Mouse (Mus musculus): Measurements from ENCODE around the gene Aldoc. TPM values are rescaled to one million over a fixed set of nuclear protein-coding genes. Genes with fewer than 3 reads are reported as not detected.
A peak's percentile ranks its signal among the peaks of the same experiment; 100 is the strongest.

The Aldoc gene
- polyA plus RNA-seq, 1 experiment from 2014 or later: 152 TPM

DNA sequence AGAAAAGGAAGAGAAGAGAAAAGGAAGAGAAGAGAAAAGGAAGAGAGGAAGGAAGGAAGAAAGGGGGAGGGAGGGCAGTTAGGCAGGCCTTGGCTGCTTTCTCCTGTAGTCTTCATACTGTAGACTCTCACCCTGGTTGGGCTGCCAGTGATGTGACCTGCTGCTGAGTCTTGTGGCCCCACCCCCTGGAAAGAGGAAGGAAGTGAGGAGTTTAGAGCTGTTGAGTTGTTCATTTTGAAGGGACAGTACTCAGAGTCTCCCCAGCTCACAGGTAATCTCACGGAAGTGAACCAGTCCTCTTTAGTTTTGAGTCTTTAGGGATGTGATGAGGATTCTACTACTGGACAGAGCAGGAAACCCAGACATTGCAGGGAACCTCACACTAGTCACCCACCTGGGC is 30.3 kb downstream of the Aldoc start:
- H3K9ac ChIP-seq (replicated peaks; ENCODE audit: low read depth, low read length): no peak overlapping the region
- no peaks in the 10 kb centered on the region for H3K4me1 ChIP-seq (replicated peaks; ENCODE audit: control insufficient read depth, insufficient read depth, low read length)
- no peaks in the 10 kb centered on the region for H3K9me3 ChIP-seq (ENCODE audit: control insufficient read depth, low read length)
- H3K36me3 ChIP-seq (ENCODE audit: control insufficient read depth, insufficient read depth): no peaks in the 10 kb centered on the region
- ATAC-seq: no peak
- 93% methylated on average over 1 of the region's 1 CpGs for WGBS
- no peak overlapping the region for H3K27ac ChIP-seq (ENCODE audit: low read length)
- no peak overlapping the region for H3K4me3 ChIP-seq (replicated peaks; ENCODE audit: low read length)
- H3K4me2 ChIP-seq (ENCODE audit: low read length): no peak overlapping the region
- no peaks in the 10 kb centered on the region for H3K27me3 ChIP-seq (replicated peaks; ENCODE audit: control insufficient read depth, insufficient read depth, low read length)

DNA sequence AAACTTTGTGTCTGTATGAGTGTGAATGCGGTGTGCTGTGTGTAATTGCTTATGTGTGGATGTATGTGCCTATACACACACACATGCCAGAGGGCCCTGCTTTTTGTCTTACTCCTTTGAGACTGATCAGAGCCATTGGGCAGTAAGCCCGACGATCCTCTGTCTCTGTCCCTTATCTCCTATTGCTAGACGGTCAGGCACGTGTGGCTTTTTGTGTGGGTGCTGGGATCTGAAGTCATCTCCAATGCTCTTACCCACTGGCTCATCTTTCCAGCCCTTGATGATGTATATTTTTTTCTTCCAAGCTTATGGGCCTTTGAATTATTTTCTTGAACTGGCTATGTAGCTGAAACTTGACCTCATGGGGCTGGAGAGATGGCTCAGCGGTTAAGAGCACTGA is 32.1 kb downstream of the Aldoc start:
- Histone ChIP-seq H3K9ac (replicated peaks; ENCODE audit: low read depth, low read length) (no peak overlapping the region), H3K9me3 (ENCODE audit: control insufficient read depth, low read length) (no peaks in the 10 kb centered on the region), H3K27me3 (replicated peaks; ENCODE audit: control insufficient read depth, insufficient read depth, low read length) (no peaks in the 10 kb centered on the region), H3K4me1 (replicated peaks; ENCODE audit: control insufficient read depth, insufficient read depth, low read length) (no peaks in the 10 kb centered on the region; the same call in 1 of the 2 replicates), H3K4me2 (ENCODE audit: low read length) (no peak overlapping the region), H3K4me3 (replicated peaks; ENCODE audit: low read length) (no peak overlapping the region), H3K36me3 (ENCODE audit: control insufficient read depth, insufficient read depth) (no peaks in the 10 kb centered on the region), H3K27ac (ENCODE audit: low read length) (no peak overlapping the region)
- ATAC-seq: no peak
- WGBS: 90% methylated on average over 6 of the region's 6 CpGs

DNA sequence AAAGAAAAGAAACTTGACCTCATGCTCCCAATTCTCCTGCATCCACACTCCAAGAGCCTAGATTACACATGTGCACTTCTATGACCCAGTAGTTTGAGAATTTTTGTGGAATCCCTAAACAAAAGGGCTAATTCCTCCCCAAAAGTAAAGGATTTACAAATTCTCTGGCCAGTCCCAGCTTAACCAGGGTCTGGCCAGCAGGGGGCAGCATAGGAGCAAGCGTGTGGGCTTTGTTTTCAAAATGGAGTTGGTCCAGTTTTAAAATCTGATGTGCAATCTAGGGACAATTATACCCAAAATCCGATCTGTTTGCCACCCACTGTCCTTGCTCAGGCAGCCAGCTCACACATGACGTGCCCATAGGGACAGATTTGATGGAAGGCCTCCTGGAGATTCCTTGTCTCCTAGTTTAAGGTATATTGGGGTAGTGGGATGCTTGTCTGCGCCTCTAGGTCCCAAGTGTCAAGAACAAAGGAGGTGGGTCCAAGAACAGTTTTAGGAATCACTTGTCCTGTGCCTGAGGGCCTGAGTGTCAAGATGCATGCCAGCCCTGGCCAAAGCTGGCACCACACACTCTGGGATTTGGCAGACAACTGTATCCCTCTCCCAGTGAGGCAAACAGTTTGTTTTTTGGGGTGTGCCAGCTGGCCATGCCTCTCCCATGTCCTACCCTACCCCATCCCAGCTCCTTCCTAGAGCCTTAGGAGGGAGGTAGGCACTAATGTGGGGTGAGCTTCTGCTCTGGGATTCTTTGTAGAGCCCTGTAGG is 32.9 kb downstream of the Aldoc start:
- 30% methylated on average over 4 of the region's 4 CpGs for whole genome bisulfite sequencing

GRCm38 (mm10) chr11:78358330-78359007 is 35.7 kb downstream of the Aldoc start:
- Histone ChIP-seq H3K4me3 (replicated peaks; ENCODE audit: low read length) (no peak overlapping the region), H3K4me1 (replicated peaks; ENCODE audit: control insufficient read depth, insufficient read depth, low read length) (no peaks in the 10 kb centered on the region; the same call in 1 of the 2 replicates), H3K9ac (replicated peaks; ENCODE audit: low read depth, low read length) (no peak overlapping the region), H3K36me3 (ENCODE audit: control insufficient read depth, insufficient read depth) (no peaks in the 10 kb centered on the region), H3K9me3 (ENCODE audit: control insufficient read depth, low read length) (no peaks in the 10 kb centered on the region), H3K27ac (ENCODE audit: low read length) (no peak overlapping the region), H3K27me3 (replicated peaks; ENCODE audit: control insufficient read depth, insufficient read depth, low read length) (no peaks in the 10 kb centered on the region), H3K4me2 (ENCODE audit: low read length) (no peak overlapping the region)
- ATAC-seq: no peak
- 14% methylated on average over 22 of the region's 22 CpGs for WGBS

More for the DNA sequence above, 32.9 kb downstream of the Aldoc start:
- Histone ChIP-seq H3K9me3 (ENCODE audit: control insufficient read depth, low read length) (no peaks in the 10 kb centered on the region), H3K4me2 (ENCODE audit: low read length) (no peak overlapping the region), H3K27ac (ENCODE audit: low read length) (no peak overlapping the region), H3K4me1 (replicated peaks; ENCODE audit: control insufficient read depth, insufficient read depth, low read length) (no peaks in the 10 kb centered on the region; the same call in 1 of the 2 replicates), H3K4me3 (replicated peaks; ENCODE audit: low read length) (no peak overlapping the region), H3K27me3 (replicated peaks; ENCODE audit: control insufficient read depth, insufficient read depth, low read length) (no peaks in the 10 kb centered on the region), H3K36me3 (ENCODE audit: control insufficient read depth, insufficient read depth) (no peaks in the 10 kb centered on the region), H3K9ac (replicated peaks; ENCODE audit: low read depth, low read length) (no peak overlapping the region)
- peak; percentile 49; the same call in 1 of the 2 replicates for ATAC-seq

- Histone ChIP-seq H3K9ac (replicated peaks; ENCODE audit: low read depth, low read length) (0 out of 2 replicates have a peak overlapping the region, but pooled peaks have one; percentile 26), H3K27ac (ENCODE audit: low read length) (no peak overlapping the region), H3K4me3 (replicated peaks; ENCODE audit: low read length) (peak overlapping the region; percentile 26), H3K36me3 (ENCODE audit: control insufficient read depth, insufficient read depth) (no peaks in the 10 kb centered on the region), H3K9me3 (ENCODE audit: control insufficient read depth, low read length) (no peaks in the 10 kb centered on the region), H3K27me3 (replicated peaks; ENCODE audit: control insufficient read depth, insufficient read depth, low read length) (no peaks in the 10 kb centered on the region), H3K4me2 (ENCODE audit: low read length) (peak overlapping the region; percentile 49), H3K4me1 (replicated peaks; ENCODE audit: control insufficient read depth, insufficient read depth, low read length) (no peaks in the 10 kb centered on the region; the same call in 1 of the 2 replicates)
- ATAC-seq: peak; percentile 66
- WGBS: 14% methylated on average over 13 of the region's 13 CpGs
Observed at GRCm38 (mm10) chr11:78360125-78360788, 37.5 kb downstream of the Aldoc start.

DNA sequence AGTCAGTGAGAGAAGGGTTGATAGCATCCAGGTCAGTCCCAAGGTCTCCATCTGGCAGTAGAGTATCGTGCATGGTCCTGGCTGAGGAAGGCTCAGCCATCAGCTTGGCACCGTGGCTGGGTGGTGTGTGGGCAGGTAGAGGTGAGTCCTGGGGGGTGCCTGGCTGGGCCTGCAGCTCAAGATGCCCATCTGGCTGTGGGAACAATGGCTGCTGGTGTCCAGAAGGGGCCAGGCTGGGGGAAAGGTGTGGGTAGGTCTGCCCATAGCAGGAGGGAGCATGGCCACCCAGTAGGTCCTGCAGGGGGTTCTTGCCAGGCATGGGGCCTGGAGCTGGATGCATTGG is 38.0 kb downstream of the Aldoc start:
- Histone ChIP-seq H3K27me3 (replicated peaks; ENCODE audit: control insufficient read depth, insufficient read depth, low read length) (no peaks in the 10 kb centered on the region), H3K27ac (ENCODE audit: low read length) (no peak overlapping the region), H3K4me2 (ENCODE audit: low read length) (no peak overlapping the region), H3K36me3 (ENCODE audit: control insufficient read depth, insufficient read depth) (no peaks in the 10 kb centered on the region), H3K9me3 (ENCODE audit: control insufficient read depth, low read length) (no peaks in the 10 kb centered on the region), H3K4me1 (replicated peaks; ENCODE audit: control insufficient read depth, insufficient read depth, low read length) (no peaks in the 10 kb centered on the region; the same call in 1 of the 2 replicates), H3K9ac (replicated peaks; ENCODE audit: low read depth, low read length) (no peak overlapping the region), H3K4me3 (replicated peaks; ENCODE audit: low read length) (no peak overlapping the region)
- 57% methylated on average over 2 of the region's 2 CpGs for WGBS
- 0 out of 2 replicates have a peak, but pooled peaks have one; percentile 15 for ATAC-seq

DNA sequence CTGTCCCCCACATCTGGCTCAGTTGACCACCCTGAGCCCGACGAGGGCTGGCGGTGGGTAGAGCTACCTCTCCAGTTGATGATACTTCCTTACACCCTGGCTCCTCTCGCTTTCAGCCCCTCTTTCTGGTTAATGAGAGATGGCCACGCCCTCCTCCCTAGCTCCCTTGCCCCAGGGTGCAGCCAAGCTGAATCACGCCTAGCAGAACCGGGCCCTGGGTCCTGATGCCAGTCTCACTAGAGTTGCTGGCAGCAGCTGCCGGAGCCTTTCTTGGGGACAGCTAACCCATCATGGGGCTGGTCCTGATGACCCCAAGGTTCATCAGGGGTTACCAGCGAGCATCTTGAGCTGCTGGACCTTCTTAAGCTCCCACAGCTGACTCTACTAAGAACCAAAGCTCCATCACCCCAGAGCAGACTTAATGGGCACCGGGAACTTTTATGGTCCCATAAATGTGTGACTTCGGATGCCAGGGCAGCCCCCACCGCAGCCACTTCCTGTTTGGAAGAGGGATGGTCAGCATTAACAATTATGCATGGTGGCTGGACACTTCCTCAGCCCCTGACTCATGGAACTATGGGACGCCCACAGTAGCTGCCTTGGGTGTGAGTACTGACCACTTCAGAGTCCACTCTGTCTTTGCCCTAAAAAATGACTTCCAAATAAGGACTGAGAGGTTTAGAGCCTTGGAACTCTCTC is 40.7 kb downstream of the Aldoc start:
- no peak overlapping the region for H3K4me3 ChIP-seq (replicated peaks; ENCODE audit: low read length)
- H3K4me2 ChIP-seq (ENCODE audit: low read length): no peak overlapping the region
- no peak overlapping the region for H3K9ac ChIP-seq (replicated peaks; ENCODE audit: low read depth, low read length)
- no peaks in the 10 kb centered on the region for H3K36me3 ChIP-seq (ENCODE audit: control insufficient read depth, insufficient read depth)
- 78% methylated on average over 13 of the region's 13 CpGs for WGBS
- no peak for ATAC-seq
- H3K4me1 ChIP-seq (replicated peaks; ENCODE audit: control insufficient read depth, insufficient read depth, low read length): no peaks in the 10 kb centered on the region; the same call in 1 of the 2 replicates
- H3K27ac ChIP-seq (ENCODE audit: low read length): no peak overlapping the region
- H3K27me3 ChIP-seq (replicated peaks; ENCODE audit: control insufficient read depth, insufficient read depth, low read length): no peaks in the 10 kb centered on the region
- H3K9me3 ChIP-seq (ENCODE audit: control insufficient read depth, low read length): no peaks in the 10 kb centered on the region

DNA sequence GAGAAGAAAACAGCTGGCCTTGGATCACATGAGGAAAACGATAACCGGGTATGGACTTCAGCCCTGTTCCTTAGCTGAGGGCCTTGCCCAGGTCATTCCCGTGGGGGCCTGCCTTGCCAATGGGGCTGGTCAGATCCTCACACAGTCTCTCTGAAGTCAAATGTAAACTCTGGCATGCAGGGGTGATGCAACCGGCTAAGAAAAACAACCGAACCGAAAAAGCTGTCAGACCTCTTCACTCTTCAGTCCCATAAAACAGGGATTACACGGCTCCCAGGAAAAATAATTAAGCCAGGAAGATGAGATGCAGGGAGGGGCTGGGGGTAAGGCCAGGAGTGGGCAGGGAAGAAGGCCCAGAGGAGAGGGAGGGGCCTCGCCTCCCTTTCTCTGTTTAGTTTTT is 41.3 kb downstream of the Aldoc start:
- H3K27me3 ChIP-seq (replicated peaks; ENCODE audit: control insufficient read depth, insufficient read depth, low read length): no peaks in the 10 kb centered on the region
- no peak for ATAC-seq
- H3K4me3 ChIP-seq (replicated peaks; ENCODE audit: low read length): no peak overlapping the region
- no peaks in the 10 kb centered on the region; the same call in 1 of the 2 replicates for H3K4me1 ChIP-seq (replicated peaks; ENCODE audit: control insufficient read depth, insufficient read depth, low read length)
- no peaks in the 10 kb centered on the region for H3K36me3 ChIP-seq (ENCODE audit: control insufficient read depth, insufficient read depth)
- H3K9me3 ChIP-seq (ENCODE audit: control insufficient read depth, low read length): no peaks in the 10 kb centered on the region
- 56% methylated on average over 7 of the region's 8 CpGs for WGBS
- no peak overlapping the region for H3K4me2 ChIP-seq (ENCODE audit: low read length)
- H3K27ac ChIP-seq (ENCODE audit: low read length): no peak overlapping the region
- H3K9ac ChIP-seq (replicated peaks; ENCODE audit: low read depth, low read length): no peak overlapping the region
